ENCODE assay signal across 18 mouse cellular contexts in genomic region chr6:92909361-92909760, GRCm38 (mm10). TPM values are rescaled to one million over a fixed set of nuclear protein-coding genes. Genes with fewer than 3 reads are reported as not detected.
DNase-seq lines count a peak whose midpoint lies in the region; ATAC-seq and TF ChIP-seq lines count a peak whose summit lies in the region.
"Had no signal": no experiment of that assay in that cellular context is flagged by ENCODE, and none has a peak within 500 bp of the region (broad histone marks: within the 10 kb centered on the region; RNA-seq: fewer than 3 reads in every experiment).

No protein-coding gene starts in this region.

- 0 out of 2 replicates have a peak overlapping the region, but pooled peaks have one; percentile 18 for H3K27ac ChIP-seq in kidney, embryonic 15.5 days
- peak overlapping the region; percentile 71 for H3K27ac ChIP-seq in heart, embryonic 11.5 days (ENCODE audit: low read depth, low read length)
- H3K27ac ChIP-seq in left cerebral cortex, adult 2 months, result no peak overlapping the region
- no peak overlapping the region for H3K27ac ChIP-seq in forebrain, embryonic 13.5 days
- H3K27ac ChIP-seq: limb, embryonic 12.5 days had no signal

- peaks cover 75% of the 10 kb centered on the region for H3K36me3 ChIP-seq in kidney, embryonic 15.5 days
- peaks cover 3% of the 10 kb centered on the region; the same call in 1 of the 2 replicates for H3K36me3 ChIP-seq in heart, embryonic 11.5 days (ENCODE audit: control insufficient read depth, insufficient read depth, low read length)
- H3K36me3 ChIP-seq in forebrain, embryonic 13.5 days (ENCODE audit: poor library complexity, severe bottlenecking), result no peaks in the 10 kb centered on the region

- no peak overlapping the region for H3K9ac ChIP-seq in kidney, embryonic 15.5 days
- H3K9ac ChIP-seq in heart, embryonic 11.5 days (ENCODE audit: low read depth, low read length), result no peak overlapping the region
- no peak overlapping the region for H3K9ac ChIP-seq in forebrain, embryonic 13.5 days
- H3K9ac ChIP-seq: forebrain, postnatal 0 days; limb, embryonic 12.5 days had no signal

- no peak for DNase-seq in kidney, adult 8-10 months
- DNase-seq in kidney, postnatal 10 days, result peak; percentile 31
- DNase-seq in lung, postnatal 25 days (ENCODE audit: low spot score), result peak; percentile 51
- no peak for DNase-seq in left cerebral cortex, adult 2 months (ENCODE audit: extremely low spot score in 1 of 2, low spot score in 2 of 2)
- no peak for DNase-seq in adrenal gland, adult 18-20 months (ENCODE audit: low spot score in 2 of 2)
- DNase-seq: adrenal gland, postnatal 36 days; cerebellum, postnatal 25 days; forebrain, postnatal 0 days; thymus, postnatal 25 days had no signal

- no peak for ATAC-seq in kidney, embryonic 15.5 days (replicated peaks; ENCODE audit: low FRiP score)
- ATAC-seq in heart, embryonic 11.5 days (replicated peaks; ENCODE audit: insufficient number of reproducible peaks, low FRiP score, low TSS enrichment), result no peak; the same call in 1 of the 2 replicates
- ATAC-seq in forebrain, embryonic 13.5 days, result no peak
- ATAC-seq: CD4-positive, CD25-positive, alpha-beta regulatory T cell, adult 4 months; forebrain, postnatal 0 days had no signal

- WGBS in kidney, embryonic 15.5 days, result 54% methylated on average over 8 of the region's 8 CpGs
- 26% methylated on average over 8 of the region's 8 CpGs for WGBS in heart, embryonic 11.5 days (ENCODE audit: insufficient replicate concordance)
- 75% methylated on average over 8 of the region's 8 CpGs for WGBS in forebrain, embryonic 13.5 days

- intact Hi-C loops in left cerebral cortex, adult 2 months (cut with DNase I), result no loop called here

- peaks cover 14% of the 10 kb centered on the region; the same call in 1 of the 2 replicates for H3K4me1 ChIP-seq in kidney, embryonic 15.5 days
- H3K4me1 ChIP-seq in heart, embryonic 11.5 days (ENCODE audit: control insufficient read depth, insufficient read depth, low read length), result peaks cover 21% of the 10 kb centered on the region
- H3K4me1 ChIP-seq in forebrain, embryonic 13.5 days, result no peaks in the 10 kb centered on the region; the same call in 1 of the 2 replicates
- H3K4me1 ChIP-seq: limb, embryonic 12.5 days had no signal

- TF ChIP-seq CTCF in left cerebral cortex, adult 2 months (IDR thresholded peaks at IDR 0.05), result no peak

- H3K4me2 ChIP-seq in kidney, embryonic 15.5 days, result no peak overlapping the region
- peak overlapping the region; percentile 44; the same call in 1 of the 2 replicates for H3K4me2 ChIP-seq in heart, embryonic 11.5 days
- no peak overlapping the region for H3K4me2 ChIP-seq in forebrain, embryonic 13.5 days
- H3K4me2 ChIP-seq: limb, embryonic 12.5 days; midbrain, embryonic 11.5 days had no signal

- no peaks in the 10 kb centered on the region for H3K9me3 ChIP-seq in kidney, embryonic 15.5 days (replicated peaks)
- H3K9me3 ChIP-seq in heart, embryonic 11.5 days (replicated peaks; ENCODE audit: control insufficient read depth, low read length), result no peaks in the 10 kb centered on the region
- H3K9me3 ChIP-seq in forebrain, embryonic 13.5 days (replicated peaks), result no peaks in the 10 kb centered on the region
- H3K9me3 ChIP-seq: limb, embryonic 12.5 days had no signal

- H3K27me3 ChIP-seq in kidney, embryonic 15.5 days, result no peaks in the 10 kb centered on the region
- no peaks in the 10 kb centered on the region for H3K27me3 ChIP-seq in heart, embryonic 11.5 days (ENCODE audit: control insufficient read depth, insufficient read depth, low read length)
- no peaks in the 10 kb centered on the region for H3K27me3 ChIP-seq in forebrain, embryonic 13.5 days
- H3K27me3 ChIP-seq: limb, embryonic 12.5 days had no signal

- H3K4me3 ChIP-seq in kidney, embryonic 15.5 days (replicated peaks), result no peak overlapping the region
- H3K4me3 ChIP-seq in heart, embryonic 11.5 days (ENCODE audit: low read depth, low read length), result no peak overlapping the region
- H3K4me3 ChIP-seq in left cerebral cortex, adult 2 months, result no peak overlapping the region
- no peak overlapping the region for H3K4me3 ChIP-seq in forebrain, embryonic 13.5 days
- H3K4me3 ChIP-seq: limb, embryonic 12.5 days; myocyte had no signal

RNA-seq across cellular contexts. Expression of gene Adamts9, which starts 33.9 kb away (rescaled TPM):
- 13.2 and 14.2 TPM in 2 replicates for polyA plus RNA-seq in kidney, embryonic 15.5 days (2015; fragmentation: Nextera tagmentation; extraction: Ambion mirVana)
- 6.0 and 9.6 TPM in 2 replicates for polyA plus RNA-seq in heart, embryonic 11.5 days (2014; fragmentation: Nextera tagmentation; extraction: Ambion mirVana)
- 1 to 10 TPM; 2.8 to 3.9 TPM for total RNA-seq in left cerebral cortex, adult 2 months (2021)
- 0.89 and 1.4 TPM in 2 replicates for polyA plus RNA-seq in forebrain, embryonic 13.5 days (2015; fragmentation: Nextera tagmentation; extraction: Ambion mirVana)
- total RNA-seq in adrenal gland, adult 18-20 months (2021), result 10 to 100 TPM; 24.9 to 37.1 TPM

RNA-seq across cellular contexts. Expression of gene Gm15737, which starts 40.2 kb away (rescaled TPM):
- polyA plus RNA-seq in kidney, embryonic 15.5 days (2015; fragmentation: Nextera tagmentation; extraction: Ambion mirVana), result 0.06 and 0.08 TPM in 2 replicates
- 0.11 and 0.33 TPM in 2 replicates for polyA plus RNA-seq in heart, embryonic 11.5 days (2014; fragmentation: Nextera tagmentation; extraction: Ambion mirVana)
- not detected for total RNA-seq in left cerebral cortex, adult 2 months (2021)
- not detected in 2 replicates for polyA plus RNA-seq in forebrain, embryonic 13.5 days (2015; fragmentation: Nextera tagmentation; extraction: Ambion mirVana)
- total RNA-seq in adrenal gland, adult 18-20 months (2021), result not detected
- total RNA-seq: adrenal gland, postnatal 36 days; forebrain, postnatal 0 days; layer of hippocampus, adult 8-10 months had no signal
- polyA plus RNA-seq: CD4-positive, CD25-positive, alpha-beta regulatory T cell, adult 4 months; forebrain, postnatal 0 days; liver, embryonic 16.5 days; midbrain, embryonic 11.5 days; myocyte had no signal

Comparison
In these comparisons a context has a peak if more than half of its experiments do, and no peak if none do; other contexts are left out.
1. DNase-seq: peak in kidney, postnatal 10 days (single experiment) and lung, postnatal 25 days (single experiment); none in kidney, adult 8-10 months (0 of 2), left cerebral cortex, adult 2 months (0 of 2) and adrenal gland, adult 18-20 months (0 of 2).
2. H3K27ac ChIP-seq: peak in kidney, embryonic 15.5 days (single experiment) and heart, embryonic 11.5 days (single experiment); none in left cerebral cortex, adult 2 months (single experiment) and forebrain, embryonic 13.5 days (single experiment).